Mouse (Mus musculus) cerebellum, postnatal 36 days (tissue): ENCODE measurements around the gene Tpcn1.

Experiments
- DNase-seq, 2 experiments: peaks; one replicate each; pipeline ENCODE4 v3.0.0; 2021 to 2022; ENCODE audit warnings: mixed read lengths in 2 of 2

Gene Tpcn1

GRCm38 (mm10) chr5:120550673-120551072, 37.8 kb downstream of the Tpcn1 start:
- DNase-seq, result no peak

DNA sequence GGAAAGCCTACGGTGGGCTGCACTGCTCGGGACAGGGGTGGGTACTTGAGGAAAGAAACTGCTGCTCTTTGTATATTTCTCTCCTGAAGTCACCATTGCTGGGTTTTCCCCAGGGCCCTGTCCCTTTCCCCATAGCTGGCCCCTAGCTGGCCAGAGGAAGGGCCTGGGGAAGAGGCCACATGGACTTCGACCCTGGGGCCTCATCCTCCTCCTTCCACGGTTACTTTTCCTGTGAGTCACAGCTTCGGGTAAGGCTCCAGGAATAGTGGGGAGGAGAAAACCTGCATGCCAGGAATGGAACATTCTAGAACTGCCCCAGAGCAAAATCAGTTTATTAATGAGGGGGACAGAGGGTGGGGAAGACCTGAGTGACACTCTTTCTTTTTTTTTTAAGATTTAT, 38.3 kb downstream of the Tpcn1 start:
- no peak for DNase-seq

- DNase-seq, result no peak
Measured at GRCm38 (mm10) chr5:120548236-120548850, 40.1 kb downstream of the Tpcn1 start.

GRCm38 (mm10) chr5:120536632-120537031, 51.8 kb downstream of the Tpcn1 start:
- peak in 1 of 2 experiments; percentile 37 for DNase-seq

DNA sequence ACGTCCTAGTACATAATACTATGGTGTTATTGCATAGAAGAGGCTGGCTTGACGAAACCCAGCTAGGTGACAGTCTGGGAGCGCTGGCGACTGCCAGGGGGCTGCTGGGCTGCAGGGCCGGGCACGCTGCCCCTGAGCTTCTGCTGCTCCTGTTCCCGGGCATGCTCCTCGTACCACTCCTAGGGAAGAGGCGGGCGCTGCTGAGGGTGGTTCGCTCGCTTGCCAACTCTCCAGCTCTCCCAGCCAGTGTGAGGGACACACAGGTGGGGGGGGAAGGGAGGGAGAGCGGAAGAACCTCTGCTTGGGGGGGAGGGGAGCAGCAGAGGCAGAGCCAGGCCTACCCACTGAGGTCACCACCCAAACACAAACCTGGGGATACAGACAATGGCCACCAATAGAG, 52.4 kb downstream of the Tpcn1 start:
- peak; percentile 54 to 56 for DNase-seq

DNA sequence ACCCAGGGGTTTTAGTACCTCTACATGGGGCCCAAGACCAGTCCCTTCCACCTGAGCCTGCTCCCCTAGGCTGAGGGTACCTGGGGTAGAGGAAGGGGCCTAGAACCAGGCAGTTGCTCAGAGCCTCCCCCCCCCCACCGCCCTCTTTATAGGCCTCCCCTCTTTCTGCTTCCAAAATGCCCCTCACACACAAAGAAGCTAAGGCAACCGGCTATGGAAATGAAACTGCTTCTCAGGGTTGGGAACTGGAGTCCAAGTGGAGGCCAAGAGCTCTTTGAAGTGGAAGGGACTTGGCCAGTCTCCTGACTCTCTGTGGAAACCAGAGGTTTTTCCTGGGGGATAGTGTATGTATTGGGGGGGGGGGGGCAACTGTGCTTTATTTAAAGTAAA, 53.8 kb downstream of the Tpcn1 start:
- DNase-seq, result no peak

DNA sequence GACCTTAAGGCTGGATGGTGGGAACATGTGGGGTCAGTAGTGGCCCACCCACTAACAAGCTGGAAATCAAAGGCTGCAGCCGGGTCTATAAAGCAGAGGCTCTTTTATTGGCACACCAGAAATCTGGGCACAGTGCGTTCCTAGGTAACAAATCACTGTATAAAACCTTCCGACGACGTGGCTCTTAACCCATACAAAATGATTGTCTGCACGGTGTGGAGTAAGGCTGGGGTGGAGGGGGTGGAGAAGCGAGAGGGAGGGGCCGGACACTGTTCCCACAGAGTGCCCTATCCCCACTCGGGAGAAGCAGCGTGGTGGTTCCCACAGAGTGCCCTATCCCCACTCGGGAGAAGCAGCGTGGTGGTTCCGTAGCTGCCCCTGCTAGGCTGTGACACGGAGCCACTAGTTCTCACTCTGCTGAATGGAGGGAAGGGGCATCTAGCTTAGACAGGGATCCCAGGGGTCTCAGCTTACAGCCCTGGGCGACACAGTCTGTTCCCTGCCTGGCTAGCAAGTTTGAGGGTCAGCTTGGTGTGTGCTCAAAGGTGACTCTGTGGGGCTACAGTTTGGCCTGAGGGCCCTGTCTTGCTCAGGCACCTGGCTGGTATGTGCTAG, 54.3 kb downstream of the Tpcn1 start:
- DNase-seq, result no peak

- DNase-seq, result no peak
Measured at GRCm38 (mm10) chr5:120531631-120532030, 56.8 kb downstream of the Tpcn1 start.

GRCm38 (mm10) chr5:120527296-120527964, 61.0 kb downstream of the Tpcn1 start:
- no peak for DNase-seq

DNA sequence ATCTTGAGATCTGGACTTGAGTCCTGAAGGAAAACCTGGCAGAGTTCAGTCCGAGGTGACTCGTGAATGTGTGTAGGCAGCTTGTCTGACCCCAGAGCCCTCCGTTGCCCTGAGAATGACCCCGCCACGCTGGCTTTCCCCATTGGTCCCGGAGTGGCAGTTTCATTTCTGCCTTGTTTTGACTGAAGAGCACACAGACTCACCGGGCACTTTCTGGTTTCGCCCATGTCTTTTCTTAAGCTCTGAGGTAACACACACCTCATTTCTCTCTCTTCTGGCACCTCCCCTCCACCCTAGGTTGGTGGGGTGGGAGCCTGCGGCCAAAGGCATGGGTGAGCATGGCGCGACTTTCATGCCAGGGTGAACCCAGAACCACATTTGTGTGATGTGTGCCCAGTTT, 62.2 kb downstream of the Tpcn1 start:
- no peak for DNase-seq

- DNase-seq, result no peak
Measured at GRCm38 (mm10) chr5:120525737-120526136, 62.7 kb downstream of the Tpcn1 start.

DNA sequence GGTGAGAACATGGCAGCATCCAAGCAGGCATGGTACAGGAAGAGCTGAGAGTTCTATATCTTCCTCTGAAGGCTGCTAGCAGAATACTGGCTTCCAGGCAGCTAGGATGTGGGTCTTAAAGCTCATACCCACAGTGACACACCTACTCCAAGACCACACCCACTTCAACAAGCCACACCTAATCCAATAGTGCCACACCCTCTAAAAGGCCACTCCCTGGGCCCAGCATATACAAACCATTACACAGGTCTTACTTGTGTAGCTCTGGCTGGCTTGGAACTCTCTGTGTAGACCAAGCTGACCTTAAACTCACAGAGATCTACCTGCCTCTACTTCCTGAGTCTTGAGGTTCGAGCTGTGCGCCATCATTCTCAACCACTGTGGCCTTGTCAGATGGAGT, 63.7 kb downstream of the Tpcn1 start:
- no peak for DNase-seq

GRCm38 (mm10) chr5:120522649-120523048, 65.8 kb downstream of the Tpcn1 start:
- DNase-seq, result peak; percentile 27 to 48

DNA sequence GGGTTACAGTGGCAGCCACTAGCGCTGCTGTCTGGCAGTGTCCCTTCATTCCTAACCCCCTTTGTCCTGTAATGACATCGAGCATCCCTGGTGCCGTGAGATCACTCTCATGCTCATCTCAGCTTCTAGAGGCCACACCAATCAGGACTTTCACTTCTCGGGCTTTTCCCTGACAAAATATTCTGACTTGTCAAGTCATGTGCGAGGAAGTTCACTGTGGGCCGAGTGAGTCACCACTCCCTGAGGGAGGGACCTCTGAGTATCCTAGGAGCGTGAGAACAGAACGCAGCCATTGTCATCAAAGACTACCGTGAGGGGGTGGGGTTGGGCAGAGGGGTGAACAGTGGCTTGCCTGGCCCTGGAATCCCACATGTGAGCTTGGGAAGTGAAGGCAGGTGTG, 70.9 kb downstream of the Tpcn1 start:
- DNase-seq, result no peak

- DNase-seq, result no peak
Measured at GRCm38 (mm10) chr5:120516221-120516984, 72.1 kb downstream of the Tpcn1 start.

DNA sequence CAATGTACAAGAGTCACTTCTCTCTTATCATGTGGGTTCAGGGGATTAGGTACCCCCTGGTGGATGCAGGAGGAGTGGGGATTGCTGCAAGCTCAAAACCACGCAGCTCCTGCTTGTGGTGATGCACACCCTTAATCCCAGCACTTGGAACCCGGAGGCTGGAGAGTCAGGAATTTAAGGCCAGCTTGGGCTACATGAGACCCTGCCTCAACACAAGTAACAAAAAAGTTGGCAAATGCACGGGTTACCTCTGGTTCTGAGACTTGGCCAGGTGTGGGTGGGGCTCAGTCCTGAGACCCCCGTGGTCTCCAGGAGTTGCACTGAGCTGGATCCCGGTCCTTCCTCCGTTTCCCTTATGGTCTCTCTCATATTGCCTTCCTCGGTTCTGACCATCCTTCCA, 73.0 kb downstream of the Tpcn1 start:
- DNase-seq, result no peak

DNA sequence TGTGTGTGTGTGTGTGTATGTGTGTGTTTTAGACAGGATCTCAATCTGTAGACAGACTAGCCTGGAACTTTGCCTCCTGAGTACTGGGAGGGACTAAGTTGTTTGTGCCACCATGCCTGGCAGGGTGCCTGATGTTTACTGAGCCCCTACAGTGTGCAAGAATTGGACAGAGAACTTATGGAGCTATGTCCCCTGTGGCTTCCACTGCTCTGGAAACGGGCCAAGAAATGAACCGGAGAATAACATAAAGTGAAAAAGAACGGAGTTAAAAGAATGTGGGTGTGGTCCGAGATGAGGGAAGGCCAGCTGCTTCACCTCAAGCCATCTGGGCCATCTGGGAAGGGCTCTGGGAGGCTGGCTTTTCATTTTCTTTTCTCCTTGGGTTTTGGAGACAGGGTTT, 73.7 kb downstream of the Tpcn1 start:
- no peak for DNase-seq

- DNase-seq, result no peak
Measured at GRCm38 (mm10) chr5:120514031-120514677, 74.3 kb downstream of the Tpcn1 start.

DNA sequence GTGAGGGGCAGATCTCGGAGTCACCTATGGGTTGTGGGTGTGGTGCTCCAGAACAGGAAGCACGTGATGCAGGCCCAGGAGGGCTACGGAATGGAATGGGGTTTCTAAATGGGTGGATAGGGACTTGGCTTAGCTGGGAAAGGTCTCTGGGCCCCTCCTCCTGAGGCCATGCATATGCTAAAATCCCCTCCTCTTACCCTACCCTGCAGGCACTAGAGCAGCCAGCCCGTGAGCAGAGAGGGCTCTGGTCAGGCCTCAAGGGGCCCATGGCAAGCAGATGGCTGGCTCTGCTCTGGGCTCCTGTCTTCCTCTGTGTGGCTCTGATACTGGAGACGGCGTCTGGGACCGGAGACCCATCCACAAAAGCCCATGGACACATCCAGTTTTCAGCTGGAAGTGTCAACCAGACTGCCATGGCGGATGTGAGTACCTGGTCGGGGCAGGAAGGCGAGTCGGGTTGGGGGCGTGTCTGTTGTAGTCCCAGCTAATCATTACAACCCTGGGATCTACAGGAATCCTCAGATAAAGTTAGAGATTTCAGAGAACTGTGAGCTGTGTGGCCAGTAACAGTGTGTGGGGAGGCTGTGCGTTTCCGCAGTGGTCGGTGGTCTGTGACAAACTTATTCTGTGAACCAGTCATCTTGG, 75.4 kb downstream of the Tpcn1 start:
- no peak for DNase-seq

- no peak for DNase-seq
Measured at GRCm38 (mm10) chr5:120511643-120512220, 76.7 kb downstream of the Tpcn1 start.

DNA sequence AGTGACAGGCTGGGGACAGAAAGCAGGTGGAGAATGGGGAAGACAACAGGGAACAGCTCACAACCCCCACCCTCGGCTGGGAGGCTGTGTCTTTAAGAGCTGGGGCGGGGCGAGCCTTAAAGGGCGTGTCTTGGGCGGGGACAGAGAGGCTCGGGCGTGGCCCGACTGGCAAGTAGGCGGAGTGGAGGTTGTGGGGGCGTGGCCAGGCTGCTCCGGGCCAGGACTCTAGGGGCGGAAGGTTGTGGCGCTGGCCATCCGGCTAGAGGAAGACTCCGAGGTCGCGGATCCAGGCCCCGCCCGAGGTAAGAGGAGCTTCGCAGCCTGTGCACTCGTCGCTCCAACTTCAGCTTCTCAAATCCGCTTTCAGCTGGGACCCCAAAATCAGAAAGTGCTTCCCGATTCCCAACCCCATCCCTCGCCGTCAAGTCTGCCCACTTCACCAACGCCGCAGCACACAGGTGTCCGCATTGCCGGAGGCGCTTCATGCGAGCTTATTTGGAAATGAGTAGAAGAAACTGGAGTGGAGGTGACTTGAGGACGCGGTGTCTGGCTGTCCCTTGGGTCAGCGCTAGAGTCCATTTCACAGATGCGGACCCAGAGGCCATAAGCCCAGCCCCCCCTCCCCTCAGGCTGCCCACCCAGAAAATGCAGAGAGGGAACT, 77.4 kb downstream of the Tpcn1 start, which contains the start of gene Slc8b1:
Gene Slc8b1, plus strand, starts transcription at position 187 of the 661 bp plus-strand sequence.
- DNase-seq, result peak; percentile 85 to 91
